Mouse (Mus musculus) kidney, embryonic 14.5 days (tissue): ENCODE data around the gene Map2k5. TPM values are rescaled to one million over a fixed set of nuclear protein-coding genes. Genes with fewer than 3 reads are reported as not detected.

Experiments used
- ATAC-seq: fragments of 200-750 bp; cut with Nextera tagmentation; 2 replicates; pipeline ENCODE4 v1.8.0; 2017; ENCODE audit warnings: moderate number of reproducible peaks, mild to moderate bottlenecking, moderate TSS enrichment, moderate library complexity; ENCODE audit not compliant: low FRiP score, low TSS enrichment
- H3K27ac ChIP-seq: fragments of 300-500 bp; sonication (generic); 2 replicates; pipeline ENCODE4 v1.5.1; 2014; ENCODE audit warnings: low read depth, mild to moderate bottlenecking, low read length, moderate library complexity, mixed read lengths
- H3K27me3 ChIP-seq: fragments of 300-500 bp; sonication (generic); 2 replicates; pipeline ENCODE4 v1.6.1; 2014; ENCODE audit warnings: mild to moderate bottlenecking, low read length; ENCODE audit not compliant: control insufficient read depth, insufficient read depth
- H3K36me3 ChIP-seq: fragments of 300-500 bp; sonication (generic); 2 replicates; pipeline ENCODE4 v1.6.1; 2014; ENCODE audit warnings: low read length, mixed read lengths; ENCODE audit not compliant: control insufficient read depth, insufficient read depth
- H3K4me1 ChIP-seq: fragments of 300-500 bp; sonication (generic); 2 replicates; pipeline ENCODE4 v1.6.1; 2014; ENCODE audit warnings: low read length, mixed read lengths; ENCODE audit not compliant: control insufficient read depth, insufficient read depth
- H3K4me2 ChIP-seq: fragments of 300-500 bp; sonication (generic); replicated peaks from 2 replicates; pipeline ENCODE4 v1.6.1; 2014; ENCODE audit warnings: low read depth, mild to moderate bottlenecking, low read length
- H3K4me3 ChIP-seq: fragments of 300-500 bp; sonication (generic); 2 replicates; pipeline ENCODE4 v1.5.1; 2014; ENCODE audit warnings: mild to moderate bottlenecking, low read length
- H3K9ac ChIP-seq: fragments of 300-500 bp; sonication (generic); 2 replicates; pipeline ENCODE4 v1.6.1; 2014; ENCODE audit warnings: low read depth, mild to moderate bottlenecking, low read length, moderate library complexity
- H3K9me3 ChIP-seq: fragments of 300-500 bp; sonication (generic); 2 replicates; pipeline ENCODE4 v1.6.1; 2016; ENCODE audit warnings: low read length; ENCODE audit not compliant: control insufficient read depth
- WGBS: fragments of 180-500 bp; shearing (Covaris S2); extraction: QIAGEN DNeasy Blood & Tissue Kit; methylation state at CpG from one replicate; pipeline ENCODE4 v1.1.7; 2014; 5-methylcytosine and 5-hydroxymethylcytosine counted together
- polyA plus RNA-seq: library from polyadenylated mRNA; unstranded; fragments of >200 nt; fragmentation: Nextera tagmentation; extraction: Ambion mirVana; gene quantifications from 2 replicates; pipeline ENCODE4 v1.2.1, GENCODE M21; 2014

The Map2k5 gene
- polyA plus RNA-seq, 1 experiment from 2014 or later = 40.3 TPM

DNA sequence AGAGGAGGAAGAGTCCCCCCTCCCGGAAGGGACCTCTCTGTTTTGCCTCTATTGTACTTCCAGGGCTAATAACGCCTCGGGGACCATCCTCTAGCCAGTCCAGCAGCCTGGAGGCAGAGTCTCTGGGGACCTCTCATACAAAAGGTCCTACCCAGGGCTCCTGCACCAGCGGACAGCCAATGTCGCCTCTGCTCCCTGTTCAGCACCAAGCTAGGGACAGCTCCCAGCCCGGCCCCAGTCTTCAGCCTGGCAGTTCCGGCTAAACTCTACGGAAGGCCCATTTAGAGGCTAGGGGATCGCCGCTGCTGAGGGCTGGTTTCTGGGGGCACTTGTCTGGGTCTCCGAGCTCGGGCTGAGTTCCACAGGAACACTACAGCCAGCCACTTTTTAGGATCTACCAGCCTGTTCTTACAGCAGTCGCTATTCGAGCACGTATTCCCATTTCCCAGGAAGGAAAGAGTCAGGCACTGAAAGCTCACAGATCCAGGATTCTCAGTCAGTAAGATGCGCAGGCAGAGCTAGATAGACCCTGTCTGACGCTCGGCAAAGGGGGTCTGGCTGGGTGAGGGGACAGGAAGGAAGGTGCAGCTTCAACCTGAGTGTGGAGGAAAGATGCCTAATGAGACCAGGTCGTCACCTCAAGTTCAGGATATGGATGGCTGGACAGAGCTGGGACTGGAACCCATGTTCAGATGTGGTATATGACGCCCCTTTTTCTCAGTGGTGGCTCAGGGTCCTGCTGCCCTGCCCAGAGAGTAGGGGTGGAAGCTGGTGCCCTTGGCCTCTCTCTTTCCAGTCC is 226.4 kb downstream of the Map2k5 start:
- Histone ChIP-seq H3K4me2 (no peak overlapping the region), H3K9me3 (0 out of 2 replicates have a peak, but pooled peaks cover 2% of the 10 kb centered on the region), H3K4me3 (no peak overlapping the region), H3K36me3 (no peaks in the 10 kb centered on the region), H3K4me1 (peaks cover 22% of the 10 kb centered on the region), H3K27me3 (peaks cover 76% of the 10 kb centered on the region), H3K9ac (no peak overlapping the region), H3K27ac (no peak overlapping the region)
- ATAC-seq = peak; percentile 47; the same call in 1 of the 2 replicates
- 2% methylated on average over 20 of the region's 20 CpGs for WGBS

DNA sequence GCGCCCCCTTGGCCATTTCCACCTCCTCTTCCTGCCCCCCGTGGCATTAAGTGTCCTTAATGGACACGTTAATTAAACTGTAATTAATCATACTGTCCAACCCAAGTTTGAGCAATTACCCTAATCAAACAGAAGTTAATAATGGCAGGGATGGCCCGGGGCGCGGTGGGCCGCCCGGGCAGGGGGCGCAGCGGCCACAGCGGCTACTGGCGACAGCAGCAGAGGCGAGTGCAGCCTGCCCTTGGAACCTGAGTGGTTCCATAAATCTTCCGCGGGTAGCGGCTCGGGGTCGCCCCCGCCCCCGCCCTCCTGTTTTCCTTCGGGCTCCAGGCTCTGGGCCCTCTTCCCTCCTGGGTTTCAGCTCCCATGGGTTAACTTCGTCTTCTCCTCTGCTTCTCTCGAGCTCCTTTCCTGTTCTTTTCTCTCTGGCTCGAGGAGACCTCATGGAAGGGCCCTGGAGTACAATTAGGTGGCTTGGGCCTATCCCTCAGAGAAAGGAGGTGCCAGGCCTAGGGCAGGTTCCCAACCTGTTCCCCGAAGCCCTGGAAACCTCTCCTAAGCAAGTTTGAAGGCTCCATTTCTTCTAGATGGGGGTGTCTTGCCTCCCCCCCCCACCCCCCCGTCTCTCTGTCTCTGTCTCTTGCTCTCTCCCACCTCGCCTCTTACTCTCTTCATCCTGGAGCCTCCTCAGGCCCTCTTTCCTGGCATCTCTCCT is 227.5 kb downstream of the Map2k5 start:
- 1% methylated on average over 27 of the region's 27 CpGs for WGBS
- Histone ChIP-seq H3K27me3 (peaks cover 86% of the 10 kb centered on the region), H3K4me3 (no peak overlapping the region), H3K36me3 (no peaks in the 10 kb centered on the region), H3K27ac (no peak overlapping the region), H3K9me3 (0 out of 2 replicates have a peak, but pooled peaks cover 2% of the 10 kb centered on the region), H3K4me1 (peaks cover 25% of the 10 kb centered on the region), H3K4me2 (no peak overlapping the region), H3K9ac (no peak overlapping the region)
- ATAC-seq = no peak

DNA sequence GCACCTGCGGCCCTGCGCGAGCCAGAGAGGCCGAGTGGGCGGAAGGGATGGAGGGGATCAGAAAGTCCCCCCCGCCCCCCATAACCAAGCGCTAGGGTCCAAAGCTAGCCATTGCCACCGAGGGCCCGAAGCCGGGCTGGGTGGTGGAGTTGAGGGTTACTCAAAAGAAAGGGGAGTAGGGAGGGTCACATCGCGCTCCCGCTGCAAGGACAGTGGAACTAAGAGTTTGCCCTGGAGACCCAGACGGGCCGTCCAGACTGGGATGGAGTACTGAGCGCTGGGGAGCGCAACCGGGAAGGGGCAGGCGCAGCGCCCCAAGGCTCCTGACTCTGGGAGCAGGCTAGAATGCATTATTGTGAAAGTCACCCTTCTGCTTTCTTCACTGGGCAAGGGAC is 228.3 kb downstream of the Map2k5 start:
- no peaks in the 10 kb centered on the region for H3K36me3 ChIP-seq
- peaks cover 25% of the 10 kb centered on the region for H3K4me1 ChIP-seq
- ATAC-seq = no peak
- H3K27ac ChIP-seq = no peak overlapping the region
- no peak overlapping the region for H3K9ac ChIP-seq
- 0 out of 2 replicates have a peak, but pooled peaks cover 2% of the 10 kb centered on the region for H3K9me3 ChIP-seq
- 2% methylated on average over 20 of the region's 20 CpGs for WGBS
- peak overlapping the region; percentile 44 for H3K4me3 ChIP-seq
- H3K27me3 ChIP-seq = peaks cover 95% of the 10 kb centered on the region
- peak overlapping the region; percentile 71 for H3K4me2 ChIP-seq

DNA sequence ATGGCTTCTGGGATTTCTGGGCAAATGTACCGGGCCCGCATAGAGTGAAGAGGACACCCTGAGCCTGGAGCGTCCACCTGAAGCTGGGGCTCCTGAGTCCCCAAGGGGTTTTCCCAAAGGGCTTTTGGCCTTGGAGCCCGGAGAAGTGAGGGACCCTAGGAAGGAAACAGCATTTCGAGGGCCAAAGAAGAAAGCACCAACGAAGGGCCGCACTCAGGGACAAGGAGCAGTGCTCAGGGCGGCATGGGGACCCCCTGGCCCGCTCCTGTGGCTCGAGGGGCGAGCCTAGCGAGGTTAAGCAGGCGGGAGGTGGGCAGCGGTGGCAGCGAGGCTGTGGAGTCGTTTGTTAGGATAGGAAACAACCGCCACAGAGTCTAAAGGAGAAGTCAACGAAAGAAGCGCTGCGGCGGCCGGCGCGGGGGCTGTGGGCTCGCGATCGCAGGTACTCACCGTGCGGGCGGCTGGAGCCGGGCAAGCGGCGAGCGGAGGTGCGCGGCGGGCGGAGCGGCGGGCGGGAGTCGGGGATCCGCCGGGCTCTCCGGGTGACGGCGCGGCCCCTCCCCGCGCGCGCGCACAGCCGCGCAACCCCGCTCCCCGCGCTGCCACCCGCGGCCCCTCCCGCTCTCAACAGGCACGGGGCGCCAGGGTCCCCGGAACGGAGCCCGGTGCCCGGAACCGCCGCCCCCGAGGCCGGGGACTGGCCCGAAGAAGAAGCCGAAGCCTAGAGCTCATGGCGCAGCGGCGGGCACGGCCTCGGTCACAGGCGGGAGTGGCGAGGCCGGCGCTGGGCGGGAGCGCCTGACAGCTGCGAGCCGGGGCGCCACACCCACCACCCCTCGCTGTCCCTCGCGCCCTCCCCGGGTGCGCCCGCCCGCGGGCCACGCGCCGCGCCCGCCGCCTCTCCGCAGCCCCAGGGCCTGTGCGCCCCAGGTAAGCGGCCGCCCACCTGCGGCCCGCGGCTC is 229.0 kb downstream of the Map2k5 start, which contains the start of gene Skor1:
Gene Skor1, minus strand, starts transcription at position 552 of the 962 bp plus-strand sequence.
- no peak; the same call in 1 of the 2 replicates for ATAC-seq
- Histone ChIP-seq H3K4me3 (peak within 1 kb of the TSS; percentile 44), H3K4me2 (peak within 1 kb of the TSS; percentile 71), H3K9ac (peak within 1 kb of the TSS; percentile 18; the same call in 1 of the 2 replicates), H3K36me3 (no peaks in the 10 kb centered on the region), H3K9me3 (0 out of 2 replicates have a peak, but pooled peaks cover 2% of the 10 kb centered on the region), H3K27ac (no peak within 1 kb of the TSS), H3K4me1 (peaks cover 25% of the 10 kb centered on the region), H3K27me3 (peaks cover 99% of the 10 kb centered on the region)
- under 1% methylated on average over 60 of the region's 108 CpGs for WGBS

DNA sequence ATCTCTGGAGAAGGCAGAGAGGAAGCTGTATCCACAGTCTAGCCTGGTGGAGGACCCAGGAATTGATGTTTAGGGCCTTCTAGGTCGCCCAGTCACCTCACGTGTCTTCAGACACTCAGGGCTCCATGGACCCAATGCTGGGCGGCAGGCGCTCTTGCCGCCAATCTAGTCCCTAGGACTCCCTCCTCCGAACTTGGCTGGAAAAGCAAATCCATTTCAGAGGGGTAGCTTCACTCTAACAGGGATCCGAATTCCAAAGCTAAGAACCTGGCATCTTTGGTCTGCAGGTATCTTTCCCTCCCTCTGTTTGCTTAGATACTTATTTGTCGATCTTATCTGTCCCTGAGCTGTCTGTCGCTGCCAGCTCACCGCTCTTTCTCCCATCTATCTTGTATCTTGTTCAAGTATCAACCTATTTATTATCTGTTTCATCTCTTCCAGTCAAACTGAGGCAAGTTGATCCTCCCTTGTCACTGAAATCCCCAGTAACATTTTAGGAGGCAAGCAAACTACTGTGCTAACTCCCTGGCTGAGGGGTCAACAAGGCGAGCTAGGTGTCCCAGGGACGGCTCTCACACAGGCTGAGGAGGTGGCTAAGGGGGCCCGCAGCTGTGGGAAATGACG is 229.8 kb downstream of the Map2k5 start:
- Histone ChIP-seq H3K4me3 (no peak overlapping the region), H3K36me3 (no peaks in the 10 kb centered on the region), H3K27ac (no peak overlapping the region), H3K9ac (no peak overlapping the region), H3K27me3 (peaks cover 99% of the 10 kb centered on the region), H3K4me1 (peaks cover 28% of the 10 kb centered on the region), H3K9me3 (no peaks in the 10 kb centered on the region), H3K4me2 (no peak overlapping the region)
- 2% methylated on average over 14 of the region's 14 CpGs for WGBS
- no peak for ATAC-seq

DNA sequence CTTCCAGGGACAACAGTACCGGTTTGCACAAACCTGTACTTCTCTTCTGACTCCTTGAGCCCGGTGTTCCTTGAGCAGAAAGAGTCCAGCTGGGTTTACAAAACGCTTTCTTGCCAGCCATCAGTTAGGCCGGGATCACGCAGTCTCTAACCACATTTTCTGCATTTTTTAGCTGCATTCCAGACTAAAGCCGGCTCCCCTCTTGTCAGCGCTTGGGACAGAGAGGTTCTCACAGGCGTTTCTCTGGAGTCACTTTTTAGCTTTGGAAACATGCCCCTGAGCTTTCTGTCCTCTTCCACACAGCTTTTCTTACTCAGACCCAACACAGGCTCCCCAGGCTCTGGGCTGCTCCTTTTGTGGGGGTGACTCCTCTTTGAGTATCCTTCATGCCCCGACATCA is 230.4 kb downstream of the Map2k5 start:
- Histone ChIP-seq H3K9ac (no peak overlapping the region), H3K4me2 (no peak overlapping the region), H3K36me3 (no peaks in the 10 kb centered on the region), H3K27ac (no peak overlapping the region), H3K4me3 (0 out of 2 replicates have a peak overlapping the region, but pooled peaks have one; percentile 23), H3K27me3 (peaks cover 99% of the 10 kb centered on the region), H3K4me1 (peaks cover 28% of the 10 kb centered on the region), H3K9me3 (no peaks in the 10 kb centered on the region)
- ATAC-seq = no peak
- 1% methylated on average over 9 of the region's 9 CpGs for WGBS

DNA sequence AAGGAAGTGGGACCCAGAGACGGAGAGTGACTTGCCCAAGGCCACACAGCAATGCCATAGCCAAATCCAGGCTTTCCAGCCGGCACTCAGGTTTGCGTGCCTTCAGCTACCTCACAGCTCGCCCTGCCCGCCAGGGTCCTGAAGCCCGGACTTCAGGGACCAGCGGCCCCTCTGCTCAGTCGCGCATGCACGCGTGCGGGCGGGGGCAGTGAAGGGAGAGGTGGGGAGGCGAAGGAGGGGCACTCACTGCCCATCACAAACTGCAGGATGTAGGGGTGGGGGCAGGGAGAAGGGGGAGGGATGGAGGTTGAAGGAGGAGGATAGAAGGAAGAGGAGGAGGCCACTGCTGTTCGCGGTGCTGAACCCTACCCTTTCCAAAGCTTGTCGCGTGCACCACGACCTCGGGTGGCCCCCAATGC is 230.8 kb downstream of the Map2k5 start:
- Histone ChIP-seq H3K27ac (no peak overlapping the region), H3K27me3 (peaks cover 99% of the 10 kb centered on the region), H3K4me2 (peak overlapping the region; percentile 3; the same call in 1 of the 2 replicates), H3K36me3 (no peaks in the 10 kb centered on the region), H3K4me1 (peaks cover 28% of the 10 kb centered on the region), H3K4me3 (peak overlapping the region; percentile 23), H3K9ac (no peak overlapping the region), H3K9me3 (no peaks in the 10 kb centered on the region)
- WGBS = under 1% methylated on average over 19 of the region's 20 CpGs
- no peak for ATAC-seq
